8 mouse cellular contexts compared by ENCODE assay signal in genomic region chr14:120302913-120303548, GRCm38 (mm10). TPM values are rescaled to one million over a fixed set of nuclear protein-coding genes. Genes with fewer than 3 reads are reported as not detected.
DNase-seq lines count a peak whose midpoint lies in the region; ATAC-seq and TF ChIP-seq lines count a peak whose summit lies in the region.

No protein-coding gene starts in this region.

- H3K4me1 ChIP-seq in bone marrow, adult 2 months (ENCODE audit: control insufficient read depth, insufficient read depth, low read length): no peaks in the 10 kb centered on the region; the same call in 1 of the 2 replicates
- peaks cover 56% of the 10 kb centered on the region for H3K4me1 ChIP-seq in heart, embryonic 12.5 days (replicated peaks)
- peaks cover 67% of the 10 kb centered on the region for H3K4me1 ChIP-seq in limb, embryonic 13.5 days

- no peak overlapping the region for H3K4me3 ChIP-seq in layer of hippocampus, adult 2 months
- peak overlapping the region; percentile 12 for H3K4me3 ChIP-seq in bone marrow, adult 2 months (replicated peaks; ENCODE audit: control insufficient read depth, low read depth, low read length)
- no peak overlapping the region for H3K4me3 ChIP-seq in heart, embryonic 12.5 days
- H3K4me3 ChIP-seq in limb, embryonic 13.5 days: no peak overlapping the region

- WGBS in bone marrow, adult 2 months: 22% methylated on average over 6 of the region's 6 CpGs
- 14% methylated on average over 6 of the region's 6 CpGs for WGBS in heart, embryonic 12.5 days
- WGBS in limb, embryonic 13.5 days: 38% methylated on average over 6 of the region's 6 CpGs

- no peak for TF ChIP-seq POLR2A in bone marrow, adult 2 months (IDR thresholded peaks at IDR 0.05; ENCODE audit: borderline replicate concordance, control insufficient read depth, low read depth, low read length)

- peak overlapping the region; percentile 49 for H3K4me2 ChIP-seq in heart, embryonic 12.5 days
- peak overlapping the region; percentile 10 for H3K4me2 ChIP-seq in limb, embryonic 13.5 days (replicated peaks)

- TF ChIP-seq CTCF in layer of hippocampus, adult 2 months (conservative IDR thresholded peaks at IDR 0.05): no peak
- TF ChIP-seq CTCF in bone marrow, adult 2 months (IDR thresholded peaks at IDR 0.05; ENCODE audit: control insufficient read depth, insufficient read depth, low read length): no peak

- ATAC-seq in heart, embryonic 12.5 days (ENCODE audit: insufficient number of reproducible peaks, low FRiP score): no peak
- ATAC-seq in limb, embryonic 13.5 days (ENCODE audit: low FRiP score, low read depth): no peak

- no peaks in the 10 kb centered on the region for H3K9me3 ChIP-seq in heart, embryonic 12.5 days (replicated peaks)
- H3K9me3 ChIP-seq in limb, embryonic 13.5 days: no peaks in the 10 kb centered on the region

- intact Hi-C loops in left cerebral cortex, postnatal 14 days (cut with DNase I): no loop called here

- no peak for DNase-seq in layer of hippocampus, adult 2 months (ENCODE audit: low spot score in 2 of 2)
- DNase-seq in layer of hippocampus, postnatal 25 days (ENCODE audit: extremely low spot score in 1 of 2, low spot score in 1 of 2): no peak
- no peak for DNase-seq in right cerebral cortex, postnatal 25 days
- DNase-seq in left cerebral cortex, postnatal 14 days (ENCODE audit: low spot score in 2 of 2): no peak
- DNase-seq in right cerebral cortex, postnatal 10 days (ENCODE audit: low spot score in 2 of 2): no peak

- H3K27me3 ChIP-seq in heart, embryonic 12.5 days (replicated peaks): no peaks in the 10 kb centered on the region
- no peaks in the 10 kb centered on the region for H3K27me3 ChIP-seq in limb, embryonic 13.5 days

- H3K36me3 ChIP-seq in heart, embryonic 12.5 days: no peaks in the 10 kb centered on the region
- 0 out of 2 replicates have a peak, but pooled peaks cover under 1% of the 10 kb centered on the region for H3K36me3 ChIP-seq in limb, embryonic 13.5 days

- peak overlapping the region; percentile 28 for H3K9ac ChIP-seq in heart, embryonic 12.5 days
- H3K9ac ChIP-seq in limb, embryonic 13.5 days: no peak overlapping the region

- H3K27ac ChIP-seq in layer of hippocampus, adult 2 months: peak overlapping the region; percentile 64
- peak overlapping the region; percentile 65 for H3K27ac ChIP-seq in bone marrow, adult 2 months (ENCODE audit: control insufficient read depth, insufficient read depth, low read depth, low read length, poor library complexity)
- peak overlapping the region; percentile 87 for H3K27ac ChIP-seq in heart, embryonic 12.5 days (ENCODE audit: poor library complexity, severe bottlenecking)
- peak overlapping the region; percentile 48; the same call in 1 of the 2 replicates for H3K27ac ChIP-seq in limb, embryonic 13.5 days

RNA-seq across cellular contexts. Expression of gene Mbnl2, which starts 27.6 kb away (rescaled TPM):
- total RNA-seq in layer of hippocampus, adult 2 months (2021): 100 to 1,000 TPM; 244 to 250 TPM
- 100 to 1,000 TPM; 230 to 238 TPM for total RNA-seq in layer of hippocampus, postnatal 25 days (2021)
- 7.3 and 24.6 TPM in 2 replicates for polyA plus RNA-seq in bone marrow, adult 2 months (2011; ENCODE audit: insufficient read depth, insufficient read length, low replicate concordance, missing spikeins)
- polyA plus RNA-seq in heart, embryonic 12.5 days (2016; fragmentation: Nextera tagmentation; extraction: Ambion mirVana): 108 and 114 TPM in 2 replicates
- 127 TPM in 2 replicates for polyA plus RNA-seq in limb, embryonic 13.5 days (2015; fragmentation: Nextera tagmentation; extraction: Ambion mirVana)
- 100 to 1,000 TPM; 192 to 202 TPM for total RNA-seq in left cerebral cortex, postnatal 14 days (2021)
